Mouse (Mus musculus) mature B cell (primary cell): ENCODE data around the gene Alyref.
"Not testable (repeated sequence)": the region's sequence is repeated elsewhere in the genome, so short reads cannot be mapped to it uniquely, and the experiment has no call there.

Experiments used
- in situ Hi-C: fragments of 300-500 bp; cut with MboI; formaldehyde crosslinking; loops from 2 replicates; pipeline ENCODE4 v1.14.3; 2019

Alyref gene

DNA sequence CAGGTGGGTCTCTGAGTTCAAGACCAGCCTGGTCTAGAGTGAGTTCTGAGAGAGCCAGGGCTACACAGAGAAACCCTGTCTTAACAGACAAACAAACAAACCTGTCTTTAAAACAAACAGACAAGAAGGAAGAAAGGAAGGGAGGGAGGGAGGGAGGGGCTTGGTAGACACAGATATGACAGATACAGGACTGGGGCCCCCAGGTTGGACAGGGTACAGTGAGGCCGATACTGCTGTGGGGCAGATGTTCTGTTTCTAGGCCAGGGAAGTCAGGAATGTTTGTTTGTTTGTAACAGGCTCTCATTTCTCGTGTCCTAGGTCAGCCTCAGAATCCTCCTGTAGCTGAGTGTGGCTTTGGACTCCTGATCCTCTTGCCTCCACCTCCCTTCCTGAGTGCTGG, 5.4 kb upstream of the Alyref start:
- in situ Hi-C loops, result no loop called here

DNA sequence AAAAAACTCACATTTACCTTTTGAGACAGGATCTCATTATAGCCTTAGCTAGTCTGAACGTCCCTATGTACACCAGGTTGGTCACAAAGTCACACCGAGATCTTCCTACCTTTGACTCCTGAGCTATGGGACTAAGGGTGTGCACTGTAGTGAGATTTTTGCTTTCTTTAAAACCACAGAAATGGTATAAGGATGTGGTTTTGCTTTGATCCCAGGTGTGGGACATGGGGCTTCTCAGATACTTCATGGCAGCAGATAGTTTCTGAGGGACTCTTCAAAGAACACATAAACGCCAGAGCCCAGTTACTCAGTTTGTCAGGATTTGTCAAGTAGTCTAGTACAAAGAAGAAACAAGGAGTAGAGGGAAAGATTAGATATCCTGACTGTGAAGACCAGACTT, 2.6 kb upstream of the Alyref start:
- in situ Hi-C loops, result no loop called here

DNA sequence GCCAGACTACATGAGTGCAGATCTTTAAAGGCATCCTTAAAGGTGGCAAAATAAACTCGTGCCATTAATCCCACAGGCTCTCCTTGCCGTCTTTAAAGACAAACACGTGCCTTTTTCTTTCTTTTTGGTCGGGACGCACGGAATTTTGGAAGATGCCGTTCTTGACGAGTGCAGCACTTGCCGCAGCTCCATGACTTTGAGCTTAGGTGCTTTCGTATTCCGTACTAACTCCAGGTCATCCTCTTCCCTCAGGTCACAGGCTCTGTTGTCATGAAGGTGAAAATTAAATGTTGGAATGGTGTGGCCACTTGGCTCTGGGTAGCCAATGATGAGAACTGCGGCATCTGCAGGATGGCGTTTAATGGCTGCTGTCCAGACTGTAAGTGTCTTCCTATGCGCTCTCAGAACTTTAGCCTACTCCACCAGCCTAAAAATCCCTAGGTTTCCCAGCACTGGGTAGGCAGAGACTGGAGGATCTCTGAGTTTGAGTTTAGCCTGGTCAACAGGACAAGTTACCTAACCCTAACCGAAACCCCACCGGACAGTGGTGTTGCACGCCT, 905 bp upstream of the Alyref start:
- in situ Hi-C loops, result no loop called here

DNA sequence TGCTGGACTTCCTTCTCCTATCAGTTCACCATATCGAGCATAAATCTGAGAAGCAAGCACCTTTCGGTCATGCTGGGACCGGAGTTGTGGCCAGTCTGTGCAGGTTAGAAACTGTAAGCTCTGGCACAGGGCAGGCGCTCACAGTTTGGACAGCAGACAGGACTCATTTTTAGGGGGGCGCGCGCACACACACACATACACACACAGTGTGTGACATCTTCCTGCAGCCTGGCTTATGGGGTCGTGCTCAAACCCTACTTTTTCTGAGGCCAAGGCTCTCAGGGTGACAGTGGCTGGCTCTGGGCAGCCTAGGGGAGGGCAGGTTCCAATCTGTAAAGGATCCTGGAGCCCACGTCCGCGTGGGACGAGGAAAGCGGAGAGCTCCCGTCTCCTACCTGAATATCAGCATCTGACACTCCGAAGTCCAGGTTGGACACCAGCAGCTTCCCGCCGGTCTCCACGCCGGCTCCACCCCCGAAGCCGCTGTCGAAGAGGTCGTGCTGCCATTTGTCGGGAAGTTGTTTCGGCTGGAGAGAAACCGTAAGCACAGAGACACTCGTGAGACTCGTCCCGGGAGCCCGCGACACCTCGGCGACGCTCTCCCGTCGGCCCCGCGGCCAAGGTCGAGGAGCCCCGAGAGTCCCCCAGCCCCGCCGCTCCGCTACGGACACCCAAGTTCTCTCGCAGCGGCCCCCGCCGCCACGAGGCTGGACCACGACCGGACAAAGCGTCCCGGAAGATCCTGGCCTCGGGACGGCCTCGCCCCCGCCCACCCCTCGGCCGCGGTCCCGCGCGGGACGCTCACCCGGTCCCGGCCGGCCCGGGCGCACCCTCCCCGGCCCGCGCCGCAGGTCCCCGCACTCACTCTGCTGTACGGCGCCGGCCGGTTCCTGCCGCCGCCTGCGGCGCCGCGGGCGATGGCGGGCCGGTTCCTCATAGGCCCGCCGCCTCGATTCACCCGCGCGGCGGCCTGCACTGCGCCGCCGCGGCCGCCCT, 627 bp downstream of the Alyref start:
- in situ Hi-C loops, result no loop called here

DNA sequence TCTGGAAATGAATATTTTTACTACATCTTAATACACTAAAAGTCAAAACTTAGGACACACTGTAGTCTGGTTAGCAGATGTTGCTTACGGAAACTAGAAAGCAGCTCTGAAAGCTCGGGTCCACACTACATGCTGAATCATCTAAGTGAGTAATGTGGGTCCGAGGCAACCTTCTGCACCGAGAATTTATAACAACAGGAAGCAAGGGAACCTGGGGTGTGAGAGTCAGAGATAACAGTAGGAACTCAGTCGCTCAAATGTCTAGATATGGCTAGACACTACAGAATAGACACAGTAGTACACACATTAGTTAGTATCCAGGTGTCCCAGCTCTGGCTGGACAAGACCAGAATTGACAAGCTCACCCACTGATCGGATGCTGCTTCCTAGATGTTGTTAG, 9.6 kb downstream of the Alyref start:
- in situ Hi-C loops, result no loop called here

DNA sequence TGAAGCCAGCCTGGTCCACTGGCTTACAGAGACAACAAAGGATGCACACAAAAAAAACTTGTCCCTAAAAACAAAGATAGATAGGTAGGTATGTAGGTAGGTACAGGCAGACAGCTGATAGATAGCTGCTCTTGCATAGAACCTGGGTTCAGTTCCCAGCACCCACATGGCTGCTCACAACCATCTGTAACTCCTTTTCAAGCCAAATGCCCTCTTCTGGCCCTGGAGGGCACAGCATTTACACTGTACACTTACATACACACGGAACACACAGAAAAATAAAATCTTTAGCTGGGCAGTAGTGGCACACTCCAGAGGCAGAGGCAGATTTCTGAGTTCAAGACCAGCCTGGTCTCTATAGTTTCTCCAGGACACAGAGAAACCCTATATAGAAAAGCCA, 14.2 kb downstream of the Alyref start:
- in situ Hi-C loops, result no loop called here

DNA sequence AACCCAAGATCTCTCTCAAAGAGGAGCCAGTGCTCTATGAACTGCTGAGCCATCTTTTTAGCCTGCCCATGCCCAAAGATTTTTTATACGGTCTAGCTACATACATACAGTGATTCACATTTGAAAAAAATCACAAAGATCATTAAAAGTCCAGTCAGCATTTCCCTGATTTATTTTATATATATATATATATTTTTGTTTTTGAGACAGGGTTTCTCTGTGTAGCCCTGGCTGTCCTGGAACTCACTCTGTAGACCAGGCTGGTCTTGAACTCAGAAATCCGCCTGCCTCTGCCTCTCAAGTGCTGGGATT, 15.2 kb downstream of the Alyref start:
- in situ Hi-C loops, result not testable (repeated sequence)

DNA sequence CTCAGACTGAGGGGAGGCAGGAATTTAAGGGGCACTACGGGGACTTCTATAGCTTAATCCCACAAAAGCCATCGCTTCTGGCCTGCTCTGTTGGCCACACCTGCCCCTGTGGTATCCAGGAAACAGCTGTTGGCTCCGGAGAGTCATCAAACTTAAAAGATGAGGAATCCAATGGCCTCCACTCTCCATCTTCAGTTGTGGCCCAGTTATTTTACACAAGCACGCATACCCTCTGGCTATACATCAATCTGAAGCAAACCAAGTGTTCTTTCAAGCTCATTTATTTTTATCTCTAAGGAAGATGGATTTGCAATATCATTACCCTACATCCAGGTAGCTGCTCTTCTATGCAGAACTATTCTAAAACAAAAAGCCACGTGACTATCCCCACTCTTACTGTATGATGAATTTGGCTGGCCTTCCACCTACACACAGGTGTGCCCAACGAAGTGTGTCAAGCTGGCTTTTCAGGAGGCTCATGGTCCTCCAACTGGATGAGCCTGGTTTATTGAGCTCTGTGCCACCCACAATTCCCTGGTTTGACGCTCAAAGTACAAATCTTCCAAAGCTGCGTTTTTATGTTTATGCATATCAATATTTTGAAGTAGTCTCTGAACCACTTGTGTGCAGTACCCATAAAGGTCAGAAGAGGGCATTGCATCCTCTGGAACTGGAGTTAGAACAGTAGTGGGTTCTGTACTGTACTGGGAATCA, 15.7 kb downstream of the Alyref start:
- in situ Hi-C loops, result no loop called here

DNA sequence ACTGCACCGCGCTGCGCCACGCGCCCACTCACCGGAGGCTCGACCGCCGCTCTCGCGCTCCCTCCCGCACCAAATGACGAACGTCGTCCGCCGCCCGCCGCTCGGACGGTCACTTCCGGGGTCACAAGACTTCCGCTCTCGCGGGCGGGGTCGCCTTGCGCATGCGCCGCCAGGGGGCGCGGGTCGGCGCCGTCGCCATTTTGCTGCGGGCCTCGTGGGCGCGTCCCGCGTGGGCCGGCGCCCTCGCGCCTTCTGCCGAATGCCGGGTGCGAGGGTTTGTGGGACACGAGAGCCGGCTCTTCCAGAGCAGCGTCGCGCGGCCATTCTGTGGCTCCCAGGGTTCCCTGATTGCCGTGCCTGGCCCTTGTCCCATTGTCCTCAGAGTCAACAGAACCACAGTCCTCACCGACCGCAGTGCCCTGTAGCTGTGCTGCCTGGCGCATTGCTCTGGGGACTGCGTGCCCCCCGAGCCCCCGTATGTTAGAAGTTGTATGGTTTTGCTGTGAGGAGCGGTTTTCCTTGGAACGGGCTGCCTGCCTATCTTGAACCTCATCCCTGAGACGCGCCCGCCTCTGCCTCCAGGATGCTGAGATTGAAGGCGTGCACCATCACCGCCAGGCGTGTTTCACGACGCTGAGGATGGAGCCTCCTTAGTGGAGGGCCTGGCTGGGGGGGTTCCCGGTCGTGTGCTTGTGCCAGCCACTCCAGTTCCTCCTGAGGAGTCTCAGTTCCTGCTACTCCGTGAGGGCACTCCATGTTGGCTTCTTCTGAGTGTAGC, 16.5 kb downstream of the Alyref start, which contains the start of gene Arhgdia:
Gene Arhgdia, minus strand, starts transcription at position 135 of the 778 bp plus-strand sequence.
- in situ Hi-C loops, result no loop called here

DNA sequence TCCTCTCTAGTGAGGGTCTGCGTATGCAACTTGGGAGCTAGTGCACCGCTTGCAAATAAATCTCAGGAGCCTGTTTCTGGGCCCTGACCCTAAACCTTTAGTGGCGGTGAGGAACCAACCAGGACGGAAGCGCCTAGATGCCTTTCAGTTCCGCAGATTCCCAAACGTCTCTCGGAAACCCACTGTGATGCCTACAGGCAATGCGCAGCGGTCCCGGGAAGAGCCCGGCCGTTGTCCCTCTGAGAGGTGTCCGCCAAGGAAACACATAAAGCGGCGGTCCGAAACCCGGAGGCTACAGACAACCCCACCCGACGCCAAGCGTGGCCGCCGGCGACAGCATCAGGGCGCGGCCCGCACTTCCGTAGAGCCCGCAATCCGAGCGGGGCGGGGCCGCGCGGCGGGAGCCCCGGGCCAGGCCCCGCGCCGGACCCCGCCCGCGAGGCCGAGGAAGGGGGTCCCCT, 17.3 kb downstream of the Alyref start:
- in situ Hi-C loops, result no loop called here

DNA sequence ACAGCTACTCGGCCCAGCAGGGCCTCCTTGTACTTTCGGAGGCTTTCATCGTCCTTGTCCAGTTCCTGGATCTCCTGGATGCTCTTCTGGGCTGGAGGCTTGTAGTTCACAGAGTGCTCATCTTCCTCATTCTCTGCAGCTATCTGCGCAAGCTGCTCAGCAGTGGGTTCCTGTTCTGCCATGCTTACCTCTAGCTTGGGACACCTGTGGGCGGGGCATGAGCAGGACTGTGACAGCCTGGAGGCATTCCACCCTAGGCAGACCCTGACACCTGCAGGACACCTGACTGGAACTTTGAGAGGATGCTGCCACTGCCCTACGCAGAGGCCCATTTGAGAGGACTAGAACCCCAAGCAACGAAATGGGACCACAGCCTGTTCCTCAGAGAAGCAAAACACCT, 18.0 kb downstream of the Alyref start:
- in situ Hi-C loops, result no loop called here

DNA sequence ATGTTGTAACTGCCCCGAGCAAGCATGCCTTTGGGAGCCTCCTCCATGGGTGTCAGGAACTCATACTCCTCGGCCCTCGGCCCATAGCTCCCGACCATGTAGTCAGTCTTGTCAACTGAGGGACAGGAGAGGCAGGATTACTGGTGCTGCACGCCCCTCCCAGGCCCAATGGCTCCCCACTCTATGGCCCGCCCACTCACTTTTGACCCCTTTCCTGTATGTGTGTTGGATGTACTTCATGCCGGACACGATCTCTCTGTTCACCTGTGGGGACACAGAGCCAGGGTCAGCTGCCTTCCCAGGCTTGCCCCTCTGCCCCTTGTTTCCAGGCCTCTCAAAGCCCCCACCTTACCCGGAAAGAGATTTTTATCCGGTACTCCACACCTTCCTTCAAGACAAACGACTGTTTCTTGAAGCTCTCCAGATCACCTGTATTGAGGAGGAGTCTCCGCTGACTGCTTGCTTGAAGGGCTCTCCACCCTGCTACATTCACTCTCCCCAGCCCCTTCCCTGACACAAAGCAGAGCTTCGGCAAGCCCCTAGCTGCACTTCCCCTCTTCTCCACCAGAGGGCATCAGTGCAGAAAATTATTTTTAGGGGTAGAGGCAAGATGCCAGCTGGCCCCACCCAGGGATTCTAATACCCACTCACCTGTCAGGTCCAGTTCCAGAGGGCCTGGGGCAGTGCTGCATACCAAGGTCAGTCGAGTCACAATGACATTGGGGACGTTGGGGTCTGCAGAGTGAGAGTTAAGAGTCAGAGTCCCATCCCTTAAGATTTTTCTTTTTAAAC, 18.7 kb downstream of the Alyref start:
- in situ Hi-C loops, result no loop called here

DNA sequence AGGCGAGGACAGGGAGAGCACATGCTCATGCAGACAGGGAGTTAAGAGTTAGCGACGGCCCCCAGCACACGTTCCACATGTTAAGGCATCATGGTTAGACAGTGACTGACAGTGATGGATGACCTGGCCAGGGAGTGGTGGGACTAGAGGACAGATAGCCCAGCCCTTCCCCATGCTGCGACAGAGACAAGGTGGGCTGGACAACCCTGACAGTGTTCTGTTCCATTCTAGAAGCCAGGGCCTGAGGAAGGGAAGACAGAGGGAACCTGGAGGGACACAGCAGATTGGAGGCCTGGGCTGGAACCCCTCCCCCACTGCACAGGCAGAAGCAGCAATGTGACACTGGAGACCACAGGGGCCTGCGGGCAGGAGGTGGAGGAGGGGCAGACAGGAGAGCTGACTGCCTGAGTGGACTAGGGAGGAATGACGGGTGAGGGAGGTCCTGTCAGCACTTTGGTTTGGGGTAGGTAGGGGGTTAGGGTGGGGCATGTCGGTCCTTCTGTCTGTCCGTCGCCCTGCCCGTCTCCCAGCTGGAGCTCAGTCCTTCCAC, 19.4 kb downstream of the Alyref start:
- in situ Hi-C loops, result no loop called here

DNA sequence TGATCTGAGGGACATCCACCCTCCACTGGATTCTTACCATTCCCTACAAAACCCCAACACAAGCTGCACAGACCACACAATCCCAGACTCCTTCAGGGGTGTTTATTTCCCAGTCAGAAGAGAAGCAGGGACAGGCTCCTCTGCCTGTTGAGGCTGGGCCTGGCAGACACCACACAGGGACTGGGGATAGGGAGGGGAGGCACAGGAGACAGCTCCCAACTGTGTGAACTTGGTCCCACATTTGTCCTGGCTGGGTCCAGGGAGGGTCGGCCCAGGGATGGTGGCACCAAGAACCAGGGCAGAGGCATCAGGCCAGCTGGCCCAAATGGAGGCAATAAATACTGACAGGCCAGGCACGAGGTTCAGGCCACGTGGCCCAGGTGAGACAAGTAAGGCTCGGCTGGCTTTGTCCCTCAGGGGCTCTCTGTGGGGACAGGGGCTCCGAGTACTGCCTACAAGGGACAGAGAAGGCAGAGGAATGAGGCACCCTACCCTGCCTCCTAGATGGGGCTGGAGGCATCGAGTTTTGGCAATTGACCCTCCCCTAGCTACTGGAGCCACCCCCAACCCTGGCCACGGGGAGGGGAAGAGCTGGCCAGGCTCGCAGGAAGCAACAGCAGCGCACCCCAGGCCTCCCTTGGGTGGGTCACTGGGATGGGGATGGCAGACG, 20.0 kb downstream of the Alyref start:
- in situ Hi-C loops, result no loop called here

DNA sequence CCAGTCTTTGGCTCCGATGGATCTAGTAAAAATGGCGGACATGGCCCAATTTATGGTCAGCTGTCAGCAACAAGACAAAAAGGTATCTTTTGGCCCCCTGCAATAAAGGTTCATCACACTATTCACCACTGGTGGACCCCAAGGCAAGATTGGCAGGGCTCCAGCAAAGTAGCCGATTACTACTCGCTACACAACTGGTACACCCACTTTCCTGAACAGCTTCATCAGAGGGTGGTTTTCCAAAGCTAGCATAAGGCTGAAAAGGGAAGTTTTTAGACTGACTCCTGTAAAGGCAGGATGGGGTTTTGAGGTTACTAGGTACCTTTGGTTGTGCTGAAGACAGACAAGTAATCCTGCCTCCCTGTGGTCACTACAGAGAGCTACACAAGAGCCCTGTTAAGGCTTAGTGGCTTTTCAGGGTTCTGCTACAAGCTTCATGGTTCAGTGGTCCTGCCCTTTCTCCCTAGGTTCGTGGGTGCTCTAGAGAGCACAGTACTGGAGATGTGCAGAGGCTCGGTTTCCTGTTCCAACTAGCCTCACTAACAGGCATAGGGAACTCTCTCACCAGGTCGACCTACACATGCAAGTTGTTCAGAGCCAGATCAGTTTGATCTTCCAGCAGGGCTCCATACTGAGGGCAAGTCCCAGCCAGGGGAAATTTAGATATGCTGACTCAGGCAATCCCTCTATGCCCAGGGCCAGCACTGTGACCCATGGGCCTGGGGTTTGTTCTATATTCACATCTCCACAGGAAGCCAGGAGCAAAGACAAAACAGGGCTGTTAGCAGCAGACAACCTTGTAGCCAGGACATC, 20.7 kb downstream of the Alyref start:
- in situ Hi-C loops, result no loop called here

DNA sequence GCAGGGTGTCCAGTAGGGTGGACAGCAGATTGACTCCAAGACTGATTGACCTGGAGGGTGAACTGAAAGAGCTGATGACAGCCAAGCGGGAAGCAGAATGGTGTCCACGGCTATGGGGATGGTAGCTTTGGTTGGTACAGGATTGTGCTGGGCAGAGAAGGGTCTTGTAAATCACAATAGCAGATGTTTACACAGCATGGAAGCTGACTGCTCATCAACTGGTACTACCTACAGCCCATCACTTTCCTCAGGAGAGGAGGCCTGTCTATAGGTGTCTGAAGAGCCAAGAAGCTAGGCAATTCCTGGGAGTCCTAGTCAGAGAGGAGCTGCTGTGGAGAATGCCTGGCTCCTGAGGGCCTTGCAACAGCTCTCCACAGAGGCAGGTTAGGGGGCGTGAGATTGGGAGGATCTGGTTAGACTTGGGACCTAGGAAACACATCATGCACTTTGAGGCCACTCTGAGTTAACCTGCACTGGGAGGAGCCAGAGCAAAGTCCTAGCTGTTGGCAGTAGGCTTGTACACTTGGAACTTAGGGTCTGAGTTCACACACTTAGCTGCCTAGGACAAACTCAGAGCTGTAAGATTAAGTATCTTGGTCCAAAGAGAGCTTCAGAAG, 21.7 kb downstream of the Alyref start:
- in situ Hi-C loops, result no loop called here

DNA sequence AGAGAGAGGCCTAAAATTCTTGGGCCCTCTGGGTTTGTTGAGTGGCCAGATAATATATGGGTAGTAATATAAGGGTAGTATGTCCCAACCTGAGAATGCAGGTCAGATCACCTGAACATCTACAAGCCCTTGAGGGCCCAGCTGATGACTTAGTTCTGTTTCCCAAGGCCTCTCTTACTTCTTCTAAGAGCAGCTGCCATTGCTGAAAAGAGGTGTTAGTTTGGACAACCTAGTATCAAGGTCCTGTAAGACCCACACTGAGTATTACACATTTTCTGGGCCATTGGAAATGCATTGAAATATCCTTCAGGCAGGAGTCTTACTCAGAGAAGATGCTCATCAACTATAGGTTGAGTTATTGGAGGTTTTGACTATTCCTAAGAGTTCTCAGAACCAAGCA, 22.2 kb downstream of the Alyref start:
- in situ Hi-C loops, result no loop called here

DNA sequence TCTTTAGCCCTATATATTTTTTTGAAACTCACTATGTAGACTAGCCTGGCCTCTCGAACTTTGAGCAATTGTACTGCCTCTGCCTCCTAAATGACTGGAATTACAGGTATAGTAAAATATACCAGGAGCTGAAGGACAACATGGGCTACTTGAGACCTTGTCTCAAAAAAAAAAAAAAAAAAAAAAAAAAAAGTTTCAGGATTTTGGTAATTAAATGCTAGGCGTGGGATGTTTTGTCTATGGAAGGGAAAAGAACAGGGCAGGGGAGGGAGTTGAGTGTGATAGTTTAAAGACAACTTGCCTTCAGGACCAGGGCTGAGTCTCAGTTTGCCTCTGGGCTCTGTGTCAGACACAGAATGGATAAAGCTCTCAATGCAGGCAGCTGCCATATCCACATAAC, 23.1 kb downstream of the Alyref start:
- in situ Hi-C loops, result no loop called here

DNA sequence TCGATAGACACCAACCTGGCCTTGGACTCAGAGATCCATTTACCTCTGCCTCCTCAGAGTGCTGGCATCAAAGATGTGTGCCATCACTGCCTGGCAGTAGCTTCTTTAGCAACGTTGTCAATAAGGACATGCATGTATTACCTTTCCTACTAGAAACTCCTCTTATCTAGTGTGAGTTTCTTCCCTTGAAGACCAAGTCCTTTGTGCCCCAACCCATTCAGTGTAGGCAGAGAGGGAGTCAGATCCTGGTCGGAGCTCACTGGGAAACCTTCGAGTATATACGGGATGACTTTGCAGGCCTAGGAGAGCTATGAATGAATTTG, 23.9 kb downstream of the Alyref start:
- in situ Hi-C loops, result no loop called here
